Mouse (Mus musculus) retina, postnatal 7 days (tissue): ENCODE results near the gene Brd9.
"Not testable (repeated sequence)": the region's sequence is repeated elsewhere in the genome, so short reads cannot be mapped to it uniquely, and the experiment has no call there.

ENCODE experiments used
- DNase-seq: peaks from one replicate; pipeline ENCODE4 v3.0.0-alpha.2; 2012; ENCODE audit warnings: low read depth, low spot score

The Brd9 gene

DNA sequence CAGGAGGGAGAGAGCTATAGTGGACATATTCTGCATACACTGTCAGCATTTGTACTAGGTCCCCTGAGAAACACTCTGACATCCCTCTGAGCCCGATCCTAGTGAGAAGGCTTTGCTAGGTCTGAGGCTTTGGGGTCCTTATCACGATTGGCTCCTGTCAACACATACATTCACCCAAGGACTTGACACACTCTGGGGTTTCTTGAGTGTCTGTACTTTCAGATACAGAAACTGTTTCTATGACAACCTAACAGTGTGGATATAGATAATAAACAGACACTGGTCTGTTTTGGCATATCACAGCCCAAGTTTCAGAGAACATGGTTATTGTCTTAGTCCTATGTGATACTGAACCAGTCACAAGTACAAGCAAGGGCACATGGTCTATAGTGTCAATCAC is 53.1 kb downstream of the Brd9 start:
- DNase-seq: no peak

DNA sequence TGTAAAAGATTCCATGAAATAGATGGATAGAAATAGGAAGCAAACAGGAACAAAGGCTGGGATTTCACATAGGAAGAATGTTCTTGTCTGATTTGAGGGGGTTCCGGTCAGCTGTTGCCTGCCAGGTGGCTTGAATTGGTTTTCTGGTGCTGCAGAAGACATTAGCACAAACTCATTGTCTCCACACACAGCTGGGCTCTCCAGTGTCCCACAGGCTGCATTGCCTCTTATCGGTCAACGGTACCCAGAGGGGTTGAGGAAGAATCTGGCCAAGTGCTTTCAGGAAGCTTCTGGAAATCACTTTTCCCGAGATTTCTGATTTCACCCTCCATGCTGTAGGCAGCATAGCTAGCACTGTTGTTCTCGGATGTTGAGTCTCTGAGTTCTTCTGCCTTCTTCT is 53.7 kb downstream of the Brd9 start:
- no peak for DNase-seq

- DNase-seq: no peak
Observed at GRCm38 (mm10) chr13:73996456-73996855, 58.8 kb downstream of the Brd9 start.

DNA sequence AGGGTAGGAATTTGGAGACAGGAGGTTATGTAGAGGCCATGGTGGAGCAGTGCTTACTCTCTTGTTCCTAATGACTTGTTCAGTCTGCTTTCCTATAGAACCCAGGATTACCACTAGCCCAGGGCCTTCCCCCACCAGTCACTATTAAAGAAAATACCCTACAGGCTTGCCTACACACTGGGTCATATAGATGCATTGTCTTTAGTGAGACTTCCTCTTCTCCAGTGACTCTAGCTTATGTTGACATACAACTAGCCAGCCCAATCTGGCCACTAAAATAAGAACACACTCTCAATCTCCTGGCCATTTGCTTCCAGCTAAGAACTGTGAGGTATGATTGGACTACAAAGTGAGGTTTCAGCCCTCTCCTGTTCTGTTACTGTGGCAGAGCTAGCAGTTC is 62.9 kb downstream of the Brd9 start:
- no peak for DNase-seq

DNA sequence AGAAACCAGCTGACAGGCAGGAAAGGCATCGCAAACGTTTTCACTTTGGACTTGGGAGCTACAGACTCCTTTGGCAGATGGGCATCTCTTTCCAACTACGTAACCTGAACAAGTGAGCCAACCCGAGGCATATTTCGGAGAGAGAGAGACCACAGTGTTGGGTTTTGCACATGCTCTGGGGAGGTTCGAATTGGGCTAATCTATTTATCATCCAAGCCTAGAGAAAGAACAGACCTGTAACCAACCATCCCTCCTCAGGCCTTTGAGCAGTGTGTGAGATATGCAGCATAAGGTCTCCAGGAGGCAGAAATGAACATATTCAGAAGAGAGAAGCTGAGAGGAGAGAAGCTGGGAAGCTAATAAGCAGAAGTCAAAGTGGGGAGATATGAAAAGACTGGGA is 63.4 kb downstream of the Brd9 start:
- no peak for DNase-seq

GRCm38 (mm10) chr13:74001492-74001891 is 63.9 kb downstream of the Brd9 start:
- DNase-seq: no peak

DNA sequence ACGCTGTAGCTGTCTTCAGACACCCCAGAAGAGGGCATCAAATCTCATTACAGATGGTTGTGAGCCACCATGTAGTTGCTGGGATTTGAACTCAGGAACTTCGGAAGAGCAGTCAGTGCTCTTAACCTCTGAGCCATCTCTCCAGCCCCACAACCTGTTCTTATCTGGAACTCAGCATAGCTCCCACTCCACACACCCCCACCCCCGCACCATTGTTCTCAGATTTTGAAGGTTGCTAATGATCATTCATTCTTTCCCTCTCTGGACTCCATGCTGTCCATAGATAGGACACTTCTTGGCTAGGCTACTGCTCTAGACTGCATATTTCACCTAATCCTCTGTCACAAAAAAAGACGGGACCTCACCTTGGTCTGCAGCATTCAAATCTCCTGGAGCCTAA is 69.3 kb downstream of the Brd9 start:
- DNase-seq: not testable (repeated sequence)

GRCm38 (mm10) chr13:74008216-74008615 is 70.6 kb downstream of the Brd9 start:
- not testable (repeated sequence) for DNase-seq

DNA sequence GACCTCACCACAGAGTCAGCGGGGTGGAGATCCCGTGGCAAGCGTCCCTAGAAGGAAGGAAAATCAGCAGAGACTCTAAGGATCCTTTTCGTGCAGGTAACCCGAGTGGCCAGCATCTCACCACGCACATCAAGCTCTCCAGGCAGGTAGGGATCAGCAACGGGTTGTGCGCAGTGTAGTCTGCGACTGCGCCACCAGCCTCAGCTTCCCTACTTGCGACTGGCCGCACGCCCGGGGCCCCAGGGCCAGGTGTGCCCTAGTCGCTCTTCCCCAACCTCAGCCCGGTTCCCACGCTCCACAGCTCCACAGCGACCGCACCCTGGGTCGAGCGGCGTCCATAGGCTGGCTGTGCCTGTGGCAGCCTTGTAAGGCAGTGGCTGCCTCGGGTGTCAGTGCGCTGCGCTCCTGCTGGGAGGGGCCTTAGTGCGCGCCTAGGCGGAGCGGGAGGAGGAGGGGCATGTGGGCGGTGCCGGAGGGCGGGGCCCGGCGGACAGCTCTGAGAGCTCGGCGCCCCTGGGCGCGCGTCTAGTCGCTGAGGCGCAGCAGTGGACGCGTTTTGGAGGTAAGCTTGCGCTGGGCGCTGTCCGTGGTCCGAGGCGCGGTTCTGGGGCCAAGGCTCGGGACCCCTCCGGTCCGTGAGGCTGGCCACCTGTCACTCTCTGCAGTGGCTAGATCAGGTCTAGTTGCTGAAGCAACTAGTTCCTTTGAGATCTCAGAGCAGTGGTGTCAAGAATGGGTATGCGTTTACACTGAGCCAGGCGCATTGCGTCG is 71.5 kb downstream of the Brd9 start, which contains the start of gene Tppp:
Gene Tppp (plus strand): TSS at position 460 of the 771 bp plus-strand sequence.
- peak; percentile 50 for DNase-seq

DNA sequence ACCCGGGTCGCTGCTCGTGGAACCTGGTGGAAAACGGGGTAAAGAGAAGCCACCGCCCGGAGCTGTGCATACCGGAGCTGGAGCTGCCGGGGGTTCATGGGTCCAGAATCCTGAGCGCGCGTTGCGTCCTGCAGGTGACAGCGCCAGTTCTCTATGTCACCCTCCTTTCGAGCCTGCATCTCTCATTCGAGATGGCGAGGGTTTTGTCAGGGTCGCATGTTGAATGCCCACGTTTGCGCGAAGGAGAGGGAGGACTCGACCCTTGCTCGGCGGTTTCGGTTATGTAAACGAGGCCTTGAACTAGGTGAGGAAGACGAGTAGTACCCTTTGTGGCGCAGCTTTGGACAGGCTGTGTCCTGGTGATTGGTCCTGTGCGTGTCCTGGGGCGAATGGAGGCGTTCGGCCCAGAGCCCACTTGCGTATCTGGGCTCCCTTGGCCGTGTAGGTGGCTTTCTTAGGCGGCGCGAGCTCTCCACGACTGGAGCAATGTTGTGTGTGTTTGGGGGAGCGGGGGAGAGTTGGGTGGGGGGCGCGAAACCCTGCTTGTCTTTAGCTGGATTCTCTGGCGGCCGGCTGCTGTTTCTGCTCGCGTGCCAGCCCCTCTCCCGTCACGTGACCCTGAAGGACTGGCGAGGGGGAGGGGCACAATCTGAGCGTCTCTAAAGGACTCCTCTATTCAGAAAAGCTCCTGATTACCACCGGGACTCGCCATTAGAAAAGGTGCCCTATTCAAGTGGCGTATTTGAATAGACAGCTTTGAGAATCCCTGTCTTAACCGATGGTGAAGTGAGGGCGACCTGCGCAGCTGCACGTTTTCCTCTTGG is 72.4 kb downstream of the Brd9 start:
- DNase-seq: peak; percentile 39
